Mouse (Mus musculus) spleen, postnatal 0 days (tissue): Measurements from ENCODE around the gene Mgarp. TPM values are rescaled to one million over a fixed set of nuclear protein-coding genes. Genes with fewer than 3 reads are reported as not detected.

Experiments used
- polyA plus RNA-seq: library from polyadenylated mRNA; unstranded; fragments of >200 nt; fragmentation: Nextera tagmentation; extraction: Ambion mirVana; gene quantifications from 2 replicates; pipeline ENCODE4 v1.2.1, GENCODE M21; 2015

Gene Mgarp
- polyA plus RNA-seq = 1.1 and 1.4 TPM in 2 replicates

GRCm38 (mm10) chr3:51396219-51397068, at the start of gene Mgarp:
Mgarp (minus strand) TSS chr3:51396738.

GRCm38 (mm10) chr3:51415098-51416072, 18.8 kb upstream of the Mgarp start, which contains the start of gene Naa15:
Naa15 (plus strand) TSS chr3:51415148.

GRCm38 (mm10) chr3:51408561-51409183, 12.1 kb upstream of the Mgarp start, which contains the start of gene Ndufc1:
Ndufc1 (minus strand) TSS chr3:51408988.

GRCm38 (mm10) chr3:51340552-51341267, 55.8 kb downstream of the Mgarp start, which contains the start of gene Elf2:
Elf2 (minus strand) TSS chr3:51340663.

Other genes with a start within 250 kb of the Mgarp start
- 14.1 and 23.7 TPM in 2 replicates for gene Noct, start 172.3 kb downstream of the Mgarp start, polyA plus RNA-seq
- gene Elf2, start 56.1 kb downstream of the Mgarp start, polyA plus RNA-seq = 39.5 and 43.0 TPM in 2 replicates
- gene Ndufc1, start 12.2 kb upstream of the Mgarp start, polyA plus RNA-seq = 443 and 495 TPM in 2 replicates
- 22.7 and 25.3 TPM in 2 replicates for gene Naa15, start 18.4 kb upstream of the Mgarp start, polyA plus RNA-seq
- 8.9 and 10.9 TPM in 2 replicates for gene Rab33b, start 87.2 kb upstream of the Mgarp start, polyA plus RNA-seq
- gene Setd7, start 164.1 kb upstream of the Mgarp start, polyA plus RNA-seq = 2.8 TPM in 2 replicates